Mouse (Mus musculus): ENCODE measurements at regions not wholly inside any gene's neighbourhood (a gene's known extent, or its start where the extent isn't known, plus 50 kb on each side); places are given as distances from the start of the nearest gene placed in this dataset.

DNA sequence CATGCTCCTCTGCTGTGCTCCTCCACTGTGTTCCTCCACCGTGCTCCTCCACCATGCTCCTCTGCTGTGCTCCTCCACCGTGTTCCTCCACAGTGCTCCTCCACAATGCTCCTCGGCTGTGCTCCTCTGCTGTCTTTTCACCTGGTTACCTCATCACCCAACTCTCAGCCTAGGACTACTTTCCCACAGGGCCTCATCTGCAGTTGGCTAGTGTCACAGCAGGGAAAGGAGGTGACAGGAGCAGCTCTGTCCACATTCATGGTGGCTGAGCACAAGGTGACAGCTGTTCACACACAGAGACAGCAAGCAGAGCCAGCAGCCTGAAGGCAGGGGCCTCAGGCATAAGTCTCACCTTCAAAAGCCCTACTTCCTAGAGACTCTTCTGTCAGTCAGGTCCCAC is 59.3 kb upstream of the Neurl1b start:
- no peaks in the 10 kb centered on the region for H3K79me2 ChIP-seq (ENCODE audit: control insufficient read depth, insufficient read depth)
- H3ac ChIP-seq (ENCODE audit: control insufficient read depth, insufficient read length), result no peak overlapping the region
- TF ChIP-seq USF1 (IDR thresholded peaks at IDR 0.05; ENCODE audit: low read depth) (no peak), TCF12 (IDR thresholded peaks at IDR 0.05; ENCODE audit: insufficient read depth, poor library complexity, severe bottlenecking) (no peak), MYOG (IDR thresholded peaks at IDR 0.05; ENCODE audit: control insufficient read depth in 1 of 3, insufficient read depth in 1 of 3, insufficient read length in 2 of 3, low read depth in 2 of 3) (no peak), CEBPB (IDR thresholded peaks at IDR 0.05; ENCODE audit: insufficient read depth, poor library complexity, severe bottlenecking) (no peak), MYOD1 (IDR thresholded peaks at IDR 0.05; ENCODE audit: control insufficient read depth in 1 of 3, insufficient read length in 2 of 3, low read depth in 2 of 3) (no peak), TCF3 (IDR thresholded peaks at IDR 0.05; ENCODE audit: insufficient read length, low read depth) (no peak), E2F4 (IDR thresholded peaks at IDR 0.05; ENCODE audit: insufficient read depth) (no peak), REST (IDR thresholded peaks at IDR 0.05; ENCODE audit: insufficient read depth, insufficient read length) (no peak), POLR2A (IDR thresholded peaks at IDR 0.05; ENCODE audit: insufficient read length, low read depth) (no peak), POLR2AphosphoS2 (IDR thresholded peaks at IDR 0.05; ENCODE audit: insufficient read length, low read depth) (no peak), SRF (IDR thresholded peaks at IDR 0.05; ENCODE audit: control insufficient read depth, insufficient read length, low read depth) (no peak), MAX (IDR thresholded peaks at IDR 0.05; ENCODE audit: low read depth) (no peak)
- H3K4me2 ChIP-seq (ENCODE audit: low read depth), result no peak overlapping the region
- H3K36me3 ChIP-seq (ENCODE audit: control insufficient read depth, insufficient read depth), result no peaks in the 10 kb centered on the region
- H3K4me3 ChIP-seq, result no peak overlapping the region
- H3K27me3 ChIP-seq (ENCODE audit: control insufficient read depth, insufficient read depth, insufficient read length), result peaks cover 85% of the 10 kb centered on the region

DNA sequence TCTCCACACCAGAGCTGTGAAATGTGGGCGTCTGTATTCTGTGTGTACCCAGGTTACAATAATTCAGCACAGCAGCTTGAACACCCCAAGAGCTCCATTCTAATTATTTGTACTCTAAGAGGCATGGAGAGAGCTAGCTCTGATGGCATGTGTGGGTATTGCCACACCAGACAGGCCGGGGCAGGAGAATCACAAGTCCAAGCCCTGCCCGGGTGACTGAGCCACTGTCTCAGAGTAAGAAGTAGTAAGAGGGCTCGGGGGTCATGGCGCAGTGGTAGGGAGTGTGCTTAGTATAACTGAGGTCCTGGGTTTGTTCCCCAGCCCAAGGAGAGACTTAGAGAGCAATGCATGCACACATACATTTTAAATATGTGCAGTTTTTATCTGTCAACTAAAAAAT is 57.7 kb upstream of the Neurl1b start:
- Histone ChIP-seq H3K4me3 (no peak overlapping the region), H3ac (ENCODE audit: control insufficient read depth, insufficient read length) (no peak overlapping the region), H3K4me2 (ENCODE audit: low read depth) (no peak overlapping the region), H3K27me3 (ENCODE audit: control insufficient read depth, insufficient read depth, insufficient read length) (peaks cover 86% of the 10 kb centered on the region), H3K79me2 (ENCODE audit: control insufficient read depth, insufficient read depth) (no peaks in the 10 kb centered on the region), H3K36me3 (ENCODE audit: control insufficient read depth, insufficient read depth) (no peaks in the 10 kb centered on the region)
- TF ChIP-seq MYOD1 (IDR thresholded peaks at IDR 0.05; ENCODE audit: control insufficient read depth in 1 of 3, insufficient read length in 2 of 3, low read depth in 2 of 3) (no peak), REST (IDR thresholded peaks at IDR 0.05; ENCODE audit: insufficient read depth, insufficient read length) (no peak), CEBPB (IDR thresholded peaks at IDR 0.05; ENCODE audit: insufficient read depth, poor library complexity, severe bottlenecking) (no peak), SRF (IDR thresholded peaks at IDR 0.05; ENCODE audit: control insufficient read depth, insufficient read length, low read depth) (no peak), TCF12 (IDR thresholded peaks at IDR 0.05; ENCODE audit: insufficient read depth, poor library complexity, severe bottlenecking) (no peak), MAX (IDR thresholded peaks at IDR 0.05; ENCODE audit: low read depth) (no peak)

DNA sequence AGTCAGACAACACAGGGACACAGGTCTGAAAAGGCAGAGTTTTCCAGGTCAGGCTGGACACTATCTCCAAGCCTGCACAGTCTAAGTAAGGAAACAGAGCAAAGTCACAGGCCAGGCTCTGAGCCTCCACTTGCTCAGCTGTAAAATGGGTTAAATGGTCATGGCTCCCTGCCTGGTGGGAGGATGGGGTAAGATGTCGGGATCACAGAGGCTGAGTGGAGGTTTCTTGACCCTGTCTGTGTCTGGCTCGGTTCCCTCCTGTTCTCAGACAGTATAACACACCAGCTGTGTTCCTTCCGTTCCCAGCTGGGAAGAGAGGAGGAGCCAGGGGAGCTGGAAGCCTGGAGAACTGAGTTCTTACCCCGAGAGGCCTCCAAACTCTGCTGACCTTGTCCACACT is 56.8 kb upstream of the Neurl1b start:
- H3K4me3 ChIP-seq, result no peak overlapping the region
- H3K4me2 ChIP-seq (ENCODE audit: low read depth), result no peak overlapping the region
- peaks cover 80% of the 10 kb centered on the region for H3K27me3 ChIP-seq (ENCODE audit: control insufficient read depth, insufficient read depth, insufficient read length)
- no peaks in the 10 kb centered on the region for H3K36me3 ChIP-seq (ENCODE audit: control insufficient read depth, insufficient read depth)
- no peaks in the 10 kb centered on the region for H3K79me2 ChIP-seq (ENCODE audit: control insufficient read depth, insufficient read depth)
- H3ac ChIP-seq (ENCODE audit: control insufficient read depth, insufficient read length), result no peak overlapping the region
- TF ChIP-seq TCF12 (IDR thresholded peaks at IDR 0.05; ENCODE audit: insufficient read depth, poor library complexity, severe bottlenecking), result no peak
- TF ChIP-seq MAX (IDR thresholded peaks at IDR 0.05; ENCODE audit: low read depth), result no peak
- TF ChIP-seq POLR2A (IDR thresholded peaks at IDR 0.05; ENCODE audit: insufficient read length, low read depth), result no peak
- TF ChIP-seq MYOD1 (IDR thresholded peaks at IDR 0.05; ENCODE audit: control insufficient read depth in 1 of 3, insufficient read length in 2 of 3, low read depth in 2 of 3), result no peak
- no peak for TF ChIP-seq REST (IDR thresholded peaks at IDR 0.05; ENCODE audit: insufficient read depth, insufficient read length)
- TF ChIP-seq E2F4 (IDR thresholded peaks at IDR 0.05; ENCODE audit: insufficient read depth), result no peak
- TF ChIP-seq SRF (IDR thresholded peaks at IDR 0.05; ENCODE audit: control insufficient read depth, insufficient read length, low read depth), result no peak
- TF ChIP-seq USF1 (IDR thresholded peaks at IDR 0.05; ENCODE audit: low read depth), result no peak
- TF ChIP-seq POLR2AphosphoS2 (IDR thresholded peaks at IDR 0.05; ENCODE audit: insufficient read length, low read depth), result no peak
- TF ChIP-seq CEBPB (IDR thresholded peaks at IDR 0.05; ENCODE audit: insufficient read depth, poor library complexity, severe bottlenecking), result no peak
- TF ChIP-seq TCF3 (IDR thresholded peaks at IDR 0.05; ENCODE audit: insufficient read length, low read depth), result no peak
- TF ChIP-seq MYOG (IDR thresholded peaks at IDR 0.05; ENCODE audit: control insufficient read depth in 1 of 3, insufficient read depth in 1 of 3, insufficient read length in 2 of 3, low read depth in 2 of 3), result no peak

DNA sequence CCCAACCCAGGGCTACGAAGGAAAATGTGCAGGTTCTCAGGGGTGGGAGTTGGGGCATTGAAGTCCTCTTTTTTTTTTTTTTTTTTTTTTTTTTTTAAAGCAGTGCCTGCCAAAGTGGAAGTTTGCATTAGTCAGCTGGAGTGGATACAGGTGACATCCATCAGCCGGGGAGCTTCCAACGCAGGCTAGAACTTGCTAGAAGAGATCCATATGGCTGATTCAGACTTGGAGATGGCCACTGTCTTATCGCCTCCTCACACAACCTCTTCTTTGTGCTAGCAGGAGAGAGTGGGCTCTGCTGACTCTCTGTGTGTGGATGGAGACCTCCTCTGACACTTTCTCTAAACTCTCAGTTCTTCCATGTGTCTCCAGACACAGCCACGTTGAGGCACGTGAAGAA is 53.9 kb upstream of the Neurl1b start:
- Histone ChIP-seq H3K4me2 (ENCODE audit: low read depth) (no peak overlapping the region), H3K36me3 (ENCODE audit: control insufficient read depth, insufficient read depth) (no peaks in the 10 kb centered on the region), H3ac (ENCODE audit: control insufficient read depth, insufficient read length) (no peak overlapping the region), H3K79me2 (ENCODE audit: control insufficient read depth, insufficient read depth) (no peaks in the 10 kb centered on the region), H3K27me3 (ENCODE audit: control insufficient read depth, insufficient read depth, insufficient read length) (peaks cover 75% of the 10 kb centered on the region), H3K4me3 (no peak overlapping the region)
- TF ChIP-seq CEBPB (IDR thresholded peaks at IDR 0.05; ENCODE audit: insufficient read depth, poor library complexity, severe bottlenecking) (no peak), MAX (IDR thresholded peaks at IDR 0.05; ENCODE audit: low read depth) (no peak), MYOG (IDR thresholded peaks at IDR 0.05; ENCODE audit: control insufficient read depth in 1 of 3, insufficient read depth in 1 of 3, insufficient read length in 2 of 3, low read depth in 2 of 3) (no peak), USF1 (IDR thresholded peaks at IDR 0.05; ENCODE audit: low read depth) (no peak), TCF12 (IDR thresholded peaks at IDR 0.05; ENCODE audit: insufficient read depth, poor library complexity, severe bottlenecking) (no peak), E2F4 (IDR thresholded peaks at IDR 0.05; ENCODE audit: insufficient read depth) (no peak)

DNA sequence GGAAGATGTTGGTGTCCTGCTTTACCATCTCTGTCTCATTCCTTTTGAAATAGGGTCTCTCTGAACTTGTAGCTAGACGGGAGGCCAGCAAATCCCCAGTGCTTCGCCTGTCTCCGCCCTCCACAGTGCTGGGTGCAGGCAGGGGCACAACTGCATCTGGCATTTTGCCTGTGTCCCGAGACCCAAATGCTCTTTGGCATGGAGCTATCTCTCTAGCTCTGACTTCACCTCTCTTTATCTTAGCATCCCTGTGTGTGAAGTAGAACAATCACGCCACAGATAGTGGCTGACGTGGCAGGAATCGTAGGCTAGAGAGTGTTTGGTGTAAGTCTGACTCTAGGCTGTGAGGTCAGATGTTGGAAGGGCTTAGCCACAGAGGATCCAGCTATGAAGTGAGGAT is 53.2 kb upstream of the Neurl1b start:
- Histone ChIP-seq H3K4me2 (ENCODE audit: low read depth) (no peak overlapping the region), H3K27me3 (ENCODE audit: control insufficient read depth, insufficient read depth, insufficient read length) (peaks cover 75% of the 10 kb centered on the region), H3K36me3 (ENCODE audit: control insufficient read depth, insufficient read depth) (no peaks in the 10 kb centered on the region), H3K79me2 (ENCODE audit: control insufficient read depth, insufficient read depth) (no peaks in the 10 kb centered on the region), H3K4me3 (no peak overlapping the region), H3ac (ENCODE audit: control insufficient read depth, insufficient read length) (no peak overlapping the region)
- no peak for TF ChIP-seq CEBPB (IDR thresholded peaks at IDR 0.05; ENCODE audit: insufficient read depth, poor library complexity, severe bottlenecking)
- no peak for TF ChIP-seq E2F4 (IDR thresholded peaks at IDR 0.05; ENCODE audit: insufficient read depth)
- no peak for TF ChIP-seq MAX (IDR thresholded peaks at IDR 0.05; ENCODE audit: low read depth)
- TF ChIP-seq POLR2AphosphoS2 (IDR thresholded peaks at IDR 0.05; ENCODE audit: insufficient read length, low read depth), result no peak
- TF ChIP-seq POLR2A (IDR thresholded peaks at IDR 0.05; ENCODE audit: insufficient read length, low read depth), result no peak
- TF ChIP-seq SRF (IDR thresholded peaks at IDR 0.05; ENCODE audit: control insufficient read depth, insufficient read length, low read depth), result no peak
- TF ChIP-seq MYOD1 (IDR thresholded peaks at IDR 0.05; ENCODE audit: control insufficient read depth in 1 of 3, insufficient read length in 2 of 3, low read depth in 2 of 3), result no peak
